Mouse (Mus musculus) lung, embryonic 14.5 days (tissue): ENCODE data around the gene Trim31. TPM values are rescaled to one million over a fixed set of nuclear protein-coding genes. Genes with fewer than 3 reads are reported as not detected.
A peak's percentile ranks its signal among the peaks of the same experiment; 100 is the strongest.

Experiments
- ATAC-seq: fragments of 200-750 bp; cut with Nextera tagmentation; 2 replicates; pipeline ENCODE4 v1.8.0; 2017; ENCODE audit warnings: mild to moderate bottlenecking, moderate TSS enrichment, moderate library complexity; ENCODE audit not compliant: insufficient read depth
- DNase-seq: peaks from one replicate; pipeline ENCODE4 v3.0.0-alpha.2; 2015
- H3K27ac ChIP-seq: fragments of 300-500 bp; sonication (generic); 2 replicates; pipeline ENCODE4 v1.5.1; 2014; ENCODE audit warnings: low read depth, mild to moderate bottlenecking, moderate library complexity
- H3K27me3 ChIP-seq: fragments of 300-500 bp; sonication (generic); 2 replicates; pipeline ENCODE4 v1.6.1; 2014; ENCODE audit warnings: low read length, control low read depth; ENCODE audit not compliant: insufficient read depth
- H3K36me3 ChIP-seq: fragments of 300-500 bp; sonication (generic); 2 replicates; pipeline ENCODE4 v1.6.1; 2014; ENCODE audit warnings: control low read depth; ENCODE audit not compliant: insufficient read depth
- H3K4me1 ChIP-seq: fragments of 300-500 bp; sonication (generic); 2 replicates; pipeline ENCODE4 v1.6.1; 2014; ENCODE audit warnings: antibody characterized with exemption, control low read depth; ENCODE audit not compliant: insufficient read depth
- H3K4me2 ChIP-seq: fragments of 300-500 bp; sonication (generic); 2 replicates; pipeline ENCODE4 v1.6.1; 2014; ENCODE audit warnings: mild to moderate bottlenecking
- H3K4me3 ChIP-seq: fragments of 300-500 bp; sonication (generic); 2 replicates; pipeline ENCODE4 v1.5.1; 2014; ENCODE audit warnings: low read depth, low read length
- H3K9ac ChIP-seq: fragments of 300-500 bp; sonication (generic); 2 replicates; pipeline ENCODE4 v1.6.1; 2014
- H3K9me3 ChIP-seq: fragments of 300-500 bp; sonication (generic); 2 replicates; pipeline ENCODE4 v1.6.1; 2016; ENCODE audit warnings: low read depth, low read length, control low read depth
- CTCF ChIP-seq: IDR thresholded peaks from 2 replicates; pipeline ENCODE4 v1.5.1; 2016; ENCODE audit warnings: antibody characterized with exemption, low read depth
- WGBS: fragments of 180-500 bp; shearing (Covaris S2); extraction: QIAGEN DNeasy Blood & Tissue Kit; methylation state at CpG from one replicate; pipeline ENCODE4 v1.1.7; 2014; 5-methylcytosine and 5-hydroxymethylcytosine counted together
- polyA plus RNA-seq: library from polyadenylated mRNA; unstranded; fragments of >200 nt; fragmentation: Nextera tagmentation; extraction: Ambion mirVana; gene quantifications from 2 replicates; pipeline ENCODE4 v1.2.1, GENCODE M21; 2014

Gene Trim31
- polyA plus RNA-seq, 1 experiment from 2014 or later = 0.16 TPM

GRCm38 (mm10) chr17:36912031-36912430 is 14.1 kb downstream of the Trim31 start:
- TF ChIP-seq CTCF = no peak
- DNase-seq (no peak), ATAC-seq (no peak)
- Histone ChIP-seq H3K27ac (no peak overlapping the region), H3K27me3 (no peaks in the 10 kb centered on the region), H3K4me3 (no peak overlapping the region), H3K9ac (no peak overlapping the region), H3K4me1 (no peaks in the 10 kb centered on the region), H3K4me2 (no peak overlapping the region), H3K36me3 (no peaks in the 10 kb centered on the region), H3K9me3 (no peaks in the 10 kb centered on the region)
- 58% methylated on average over 2 of the region's 2 CpGs for WGBS

GRCm38 (mm10) chr17:36914108-36914507 is 16.2 kb downstream of the Trim31 start:
- ATAC-seq (no peak), DNase-seq (peak; percentile 90)
- Histone ChIP-seq H3K9ac (no peak overlapping the region), H3K27me3 (no peaks in the 10 kb centered on the region), H3K4me3 (no peak overlapping the region), H3K4me2 (no peak overlapping the region), H3K9me3 (no peaks in the 10 kb centered on the region), H3K4me1 (no peaks in the 10 kb centered on the region), H3K27ac (no peak overlapping the region), H3K36me3 (no peaks in the 10 kb centered on the region)
- WGBS = 9% methylated on average over 2 of the region's 2 CpGs
- TF ChIP-seq CTCF = peak; percentile 81

- Histone ChIP-seq H3K27ac (no peak overlapping the region), H3K36me3 (no peaks in the 10 kb centered on the region), H3K9ac (no peak overlapping the region), H3K27me3 (no peaks in the 10 kb centered on the region), H3K4me1 (no peaks in the 10 kb centered on the region), H3K4me2 (no peak overlapping the region), H3K4me3 (no peak overlapping the region), H3K9me3 (no peaks in the 10 kb centered on the region)
- WGBS = 9% methylated on average over 9 of the region's 9 CpGs
- peak; percentile 79 for DNase-seq
- ATAC-seq = no peak; the same call in 1 of the 2 replicates
- peak; percentile 86 for TF ChIP-seq CTCF
These were observed 17.2 kb downstream of the Trim31 start for GRCm38 (mm10) chr17:36915076-36915475.

- WGBS = 39% methylated on average over 15 of the region's 15 CpGs
- Histone ChIP-seq H3K9me3 (no peaks in the 10 kb centered on the region), H3K36me3 (no peaks in the 10 kb centered on the region), H3K27me3 (no peaks in the 10 kb centered on the region), H3K27ac (no peak overlapping the region), H3K9ac (no peak overlapping the region), H3K4me1 (no peaks in the 10 kb centered on the region), H3K4me2 (no peak overlapping the region), H3K4me3 (no peak overlapping the region)
- ATAC-seq (no peak), DNase-seq (no peak)
- TF ChIP-seq CTCF = no peak
These were observed 22.3 kb downstream of the Trim31 start for GRCm38 (mm10) chr17:36920239-36920638.

GRCm38 (mm10) chr17:36922715-36923114 is 24.8 kb downstream of the Trim31 start:
- TF ChIP-seq CTCF = no peak
- H3K4me1 ChIP-seq = no peaks in the 10 kb centered on the region
- no peaks in the 10 kb centered on the region for H3K9me3 ChIP-seq
- no peak overlapping the region for H3K4me3 ChIP-seq
- no peak for ATAC-seq
- H3K27ac ChIP-seq = no peak overlapping the region
- H3K36me3 ChIP-seq = no peaks in the 10 kb centered on the region
- 77% methylated on average over 4 of the region's 4 CpGs for WGBS
- no peaks in the 10 kb centered on the region for H3K27me3 ChIP-seq
- no peak for DNase-seq
- H3K4me2 ChIP-seq = no peak overlapping the region
- no peak overlapping the region for H3K9ac ChIP-seq

- H3K27ac ChIP-seq = no peak overlapping the region
- 55% methylated on average over 4 of the region's 4 CpGs for WGBS
- ATAC-seq (no peak), DNase-seq (no peak)
- no peaks in the 10 kb centered on the region for H3K9me3 ChIP-seq
- no peak overlapping the region for H3K4me2 ChIP-seq
- H3K36me3 ChIP-seq = no peaks in the 10 kb centered on the region
- no peaks in the 10 kb centered on the region for H3K27me3 ChIP-seq
- H3K4me3 ChIP-seq = no peak overlapping the region
- no peaks in the 10 kb centered on the region for H3K4me1 ChIP-seq
- no peak for TF ChIP-seq CTCF
- no peak overlapping the region for H3K9ac ChIP-seq
These were observed 25.6 kb downstream of the Trim31 start for GRCm38 (mm10) chr17:36923491-36923890.

- DNase-seq (no peak), ATAC-seq (no peak)
- Histone ChIP-seq H3K27ac (no peak overlapping the region), H3K9ac (no peak overlapping the region), H3K27me3 (no peaks in the 10 kb centered on the region), H3K36me3 (no peaks in the 10 kb centered on the region), H3K4me1 (no peaks in the 10 kb centered on the region), H3K4me2 (no peak overlapping the region), H3K4me3 (no peak overlapping the region), H3K9me3 (no peaks in the 10 kb centered on the region)
- no peak for TF ChIP-seq CTCF
- 25% methylated on average over 10 of the region's 10 CpGs for WGBS
These were observed 29.7 kb downstream of the Trim31 start for GRCm38 (mm10) chr17:36927496-36928120.
